Mouse (Mus musculus) kidney, postnatal 4 days (tissue): Measurements from ENCODE around the gene Cd34.
A peak's percentile ranks its signal among the peaks of the same experiment; 100 is the strongest.

Experiments
- DNase-seq, 2 experiments: peaks; one replicate each; pipeline ENCODE4 v3.0.0; 2021; ENCODE audit warnings: mixed read lengths in 2 of 2

Gene Cd34

DNA sequence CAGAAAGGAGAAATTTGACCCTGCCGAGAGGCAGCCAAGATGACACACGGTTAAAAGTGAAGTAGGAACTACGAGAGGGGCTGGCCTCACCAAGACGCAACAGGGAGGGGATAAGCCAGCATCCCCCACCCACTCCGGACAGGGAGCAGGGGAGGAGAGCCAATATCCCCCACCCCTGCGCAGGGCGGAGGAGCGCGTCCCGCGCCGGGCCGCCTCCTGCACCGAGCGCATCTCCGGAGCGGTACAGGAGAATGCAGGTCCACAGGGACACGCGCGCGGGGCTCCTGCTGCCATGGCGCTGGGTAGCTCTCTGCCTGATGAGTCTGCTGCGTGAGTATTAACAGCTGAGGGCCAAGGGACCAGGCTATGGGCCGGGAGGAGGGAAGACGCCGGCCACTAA lies at the start of gene Cd34:
Cd34 (plus strand) TSS at position 105 of the 400 bp plus-strand sequence.
- peak; percentile 65 to 71 for DNase-seq

- no peak for DNase-seq
Observed at GRCm38 (mm10) chr1:194894513-194894912, 44.1 kb upstream of the Cd34 start.

- no peak for DNase-seq
Observed at GRCm38 (mm10) chr1:194895287-194895686, 43.3 kb upstream of the Cd34 start.

GRCm38 (mm10) chr1:194901075-194901474 lies 37.5 kb upstream of the Cd34 start:
- DNase-seq: no peak

GRCm38 (mm10) chr1:194901826-194902225 lies 36.8 kb upstream of the Cd34 start:
- no peak for DNase-seq

DNA sequence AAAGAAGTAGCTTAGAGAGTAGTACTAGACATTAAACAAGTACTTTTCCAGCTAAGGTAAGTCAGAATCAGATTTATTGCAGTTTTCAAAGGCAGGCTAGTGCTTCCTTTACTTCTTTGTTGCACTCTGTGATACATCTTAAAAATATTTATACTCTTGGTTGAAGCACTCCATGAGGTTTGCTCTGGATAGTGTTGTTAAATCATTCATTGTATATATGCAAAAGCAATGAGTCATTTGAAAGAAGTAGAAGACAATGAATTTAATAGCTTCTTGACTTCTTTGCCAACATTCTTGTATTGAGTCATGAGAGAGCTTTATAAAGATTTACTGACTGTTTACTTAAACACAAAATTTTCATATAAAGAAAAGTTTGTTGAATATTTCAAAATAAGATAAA lies 29.7 kb upstream of the Cd34 start:
- DNase-seq: no peak

DNA sequence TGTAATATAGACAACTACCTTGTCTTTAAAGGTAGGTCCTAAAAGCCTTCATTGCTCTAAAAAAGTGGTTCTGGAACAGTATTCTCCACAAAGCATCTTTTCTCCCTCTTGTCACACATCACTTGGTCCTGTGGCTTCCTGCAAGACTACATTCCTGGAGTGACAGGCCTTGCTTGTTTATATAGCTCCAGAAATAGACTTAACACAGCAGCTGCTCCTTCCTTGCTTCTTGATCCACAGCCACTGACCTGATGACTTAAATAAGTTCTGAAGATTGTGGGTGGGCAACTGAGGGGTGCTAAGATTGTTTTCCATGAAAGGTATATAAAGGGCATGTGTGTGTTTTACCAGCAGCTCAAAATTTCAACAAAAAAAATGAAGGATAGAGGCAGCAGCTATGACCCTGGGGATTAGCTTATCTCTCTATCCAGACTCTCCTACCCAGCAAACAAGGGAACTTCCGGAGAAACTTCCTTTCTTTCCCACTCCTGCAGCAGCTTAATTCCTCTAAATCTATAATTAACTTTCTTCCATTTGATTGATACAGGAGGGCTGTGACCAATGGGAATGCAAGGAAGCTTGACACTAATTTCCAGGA lies 12.8 kb upstream of the Cd34 start:
- DNase-seq: no peak

DNA sequence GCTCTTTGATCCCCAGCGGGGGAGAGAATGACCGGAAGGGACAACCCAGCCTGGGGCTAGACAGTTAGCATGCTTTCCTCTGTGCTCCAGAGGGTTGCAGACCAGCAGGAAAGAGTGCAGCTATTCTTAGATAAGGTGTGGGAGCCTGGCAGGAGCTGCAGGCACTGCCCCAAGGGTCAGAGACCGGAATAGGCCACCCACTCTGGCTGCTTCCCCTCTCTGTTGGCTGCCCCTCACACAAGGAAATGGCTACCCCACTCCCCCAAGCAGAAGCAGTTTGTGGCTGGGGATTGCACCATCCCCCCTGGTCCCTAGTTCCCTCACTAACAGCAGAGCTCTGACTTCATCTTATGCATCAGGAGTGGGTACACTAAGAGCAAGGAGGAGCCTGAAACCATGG lies 10.7 kb upstream of the Cd34 start:
- peak; percentile 25 to 56 for DNase-seq

DNA sequence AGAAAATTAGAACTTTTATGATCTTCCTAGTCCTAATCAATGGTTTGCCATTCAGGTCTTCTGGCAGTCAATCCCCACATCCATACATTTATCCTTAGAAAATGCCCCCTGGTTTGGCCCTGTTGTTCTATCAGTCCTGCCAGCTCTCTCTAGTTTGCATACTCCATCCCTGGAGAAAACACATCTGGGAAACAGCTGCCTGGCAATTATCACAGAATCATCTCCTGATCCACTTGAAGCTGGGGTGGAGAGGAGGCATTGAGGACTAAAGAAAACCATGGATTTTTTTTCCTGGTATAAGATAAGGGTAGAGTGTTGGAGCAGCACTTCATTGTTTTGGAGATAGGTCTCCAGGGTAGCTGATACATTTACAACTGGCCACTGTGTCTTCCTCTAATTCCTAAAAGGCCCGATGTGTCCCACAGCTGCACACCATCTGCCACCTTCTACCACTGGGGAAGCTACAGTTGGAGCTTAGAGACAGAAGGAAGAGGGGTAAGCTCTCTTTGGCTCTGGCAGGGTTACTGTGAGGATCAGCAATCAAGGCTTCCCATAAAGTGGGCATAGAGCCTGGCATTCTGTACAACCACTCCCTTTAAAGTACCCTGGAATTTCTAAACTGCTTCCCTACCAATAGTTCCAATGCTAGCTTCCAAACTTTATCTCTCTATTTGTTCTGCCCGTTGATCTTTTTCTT lies 9.2 kb upstream of the Cd34 start:
- no peak for DNase-seq

DNA sequence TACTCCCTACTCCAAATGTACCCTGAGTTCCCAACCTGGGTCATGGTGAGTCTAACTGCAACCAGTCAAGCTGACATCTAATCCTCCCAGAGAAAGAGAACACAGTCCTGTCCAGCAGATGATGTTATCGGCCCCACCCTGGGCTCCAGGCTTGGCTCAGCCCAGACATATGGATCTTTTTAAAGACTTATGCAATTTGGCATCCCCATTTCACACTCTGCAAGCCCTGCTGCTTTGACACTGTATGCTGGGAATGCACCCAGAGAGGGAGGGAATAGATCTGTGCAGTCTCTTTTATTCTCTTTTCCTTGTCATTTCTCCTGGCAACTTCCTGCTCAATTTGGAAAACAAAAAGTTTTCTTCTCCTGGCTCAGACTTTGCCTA lies 8.7 kb upstream of the Cd34 start:
- DNase-seq: peak in 1 of 2 experiments; percentile 31

GRCm38 (mm10) chr1:194930706-194931105 lies 7.9 kb upstream of the Cd34 start:
- DNase-seq: no peak

- DNase-seq: no peak
Observed at GRCm38 (mm10) chr1:194935351-194935750, 3.3 kb upstream of the Cd34 start.

- no peak for DNase-seq
Observed at GRCm38 (mm10) chr1:194941528-194941927, 2.9 kb downstream of the Cd34 start.

GRCm38 (mm10) chr1:194942912-194943311 lies 4.3 kb downstream of the Cd34 start:
- no peak for DNase-seq

DNA sequence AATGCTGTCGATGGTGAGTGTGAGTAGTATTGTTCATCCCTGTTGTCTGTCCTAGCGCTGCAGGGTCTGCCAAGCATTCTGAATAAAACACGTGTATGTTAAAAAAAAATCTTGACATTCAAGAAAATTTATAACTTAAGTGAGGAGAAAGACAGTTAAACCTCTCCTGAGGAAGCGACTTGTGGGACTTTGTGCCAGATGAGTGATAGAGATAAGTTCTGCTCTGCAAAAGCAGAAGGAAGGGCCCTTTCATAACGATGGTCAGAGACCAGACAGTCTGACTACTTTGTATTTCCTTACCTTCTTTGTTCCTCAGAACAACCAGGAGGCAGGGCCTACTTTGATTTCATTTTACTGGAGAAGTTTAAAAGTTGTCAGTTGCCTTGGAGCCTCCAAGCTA lies 4.9 kb downstream of the Cd34 start:
- DNase-seq: no peak

GRCm38 (mm10) chr1:194945382-194945781 lies 6.8 kb downstream of the Cd34 start:
- no peak for DNase-seq

DNA sequence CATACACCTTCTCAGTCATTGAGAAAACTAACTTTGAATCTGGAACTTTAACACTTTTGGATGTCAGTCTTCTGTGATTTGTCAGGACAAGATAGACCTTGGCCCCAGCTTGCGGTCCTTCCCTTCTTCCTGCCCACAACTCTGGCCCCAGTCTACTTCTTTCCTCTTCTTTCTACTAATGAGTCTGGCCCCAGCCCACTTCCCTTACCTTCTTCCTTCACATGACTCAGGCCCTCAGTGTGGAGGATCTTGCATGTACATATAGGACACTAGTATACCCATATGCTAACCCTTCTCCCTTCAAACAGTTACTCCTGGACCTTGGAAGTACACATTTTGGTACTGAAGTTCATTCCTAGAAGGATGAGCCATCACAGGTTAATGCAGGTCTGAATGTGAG lies 7.8 kb downstream of the Cd34 start:
- no peak for DNase-seq

- no peak for DNase-seq
Observed at GRCm38 (mm10) chr1:194950913-194951312, 12.3 kb downstream of the Cd34 start.

DNA sequence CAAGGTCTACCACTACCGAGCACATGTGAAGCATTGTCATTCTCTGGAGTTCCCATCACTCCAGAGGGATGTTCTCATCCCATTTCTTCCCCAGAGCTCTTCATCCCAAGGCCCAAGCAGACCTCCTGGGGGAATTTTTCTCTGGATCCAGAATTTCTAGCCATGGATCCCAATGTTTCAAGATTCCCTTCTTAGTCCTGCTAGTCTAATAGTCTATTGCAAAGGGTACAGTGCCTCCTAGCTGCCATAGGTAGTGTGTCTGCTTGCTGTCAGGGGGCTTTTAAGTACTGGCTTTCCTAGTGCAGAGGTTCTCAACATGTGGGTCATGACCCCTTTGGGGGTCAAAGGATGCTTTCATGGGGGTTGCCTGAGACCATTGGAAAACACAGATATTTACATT lies 14.3 kb downstream of the Cd34 start:
- no peak for DNase-seq

DNA sequence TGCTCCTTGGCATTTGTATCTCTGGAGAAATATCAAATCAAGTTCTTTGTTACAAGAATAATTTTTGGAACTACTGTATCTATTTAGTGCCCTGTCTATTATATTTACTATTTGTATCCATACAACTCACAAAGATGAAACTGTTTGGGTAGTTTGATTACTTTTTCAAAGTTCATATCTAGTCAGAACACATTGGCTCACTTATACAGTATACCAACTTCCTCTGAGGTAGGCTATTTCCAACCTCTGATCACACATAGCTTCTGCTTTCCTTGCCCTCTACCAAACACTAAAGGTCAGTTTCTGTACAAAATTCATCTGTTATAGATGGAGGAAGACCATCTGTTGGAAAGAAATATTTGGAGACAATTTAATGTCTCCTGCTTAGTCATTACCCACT lies 16.1 kb downstream of the Cd34 start:
- no peak for DNase-seq

GRCm38 (mm10) chr1:194955749-194956148 lies 17.1 kb downstream of the Cd34 start:
- no peak for DNase-seq

DNA sequence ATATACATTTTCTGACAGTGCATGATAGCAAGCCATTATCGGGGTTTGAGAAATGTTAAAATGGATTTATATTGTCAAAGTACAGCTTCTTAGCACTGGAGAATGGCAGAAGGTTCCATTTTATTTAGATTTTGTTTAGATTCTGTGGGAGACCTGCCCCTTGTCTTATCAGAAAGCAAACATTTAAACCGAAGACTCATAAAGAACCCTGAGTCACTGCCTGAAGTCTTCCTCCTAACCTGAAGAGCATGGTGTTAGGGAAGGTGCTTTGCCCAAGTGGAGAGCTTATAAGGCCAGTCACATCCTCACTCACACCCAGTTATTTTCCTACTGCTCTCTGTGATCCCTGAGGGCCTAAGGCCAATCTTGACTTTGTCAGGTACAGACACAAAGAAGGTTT lies 18.4 kb downstream of the Cd34 start:
- DNase-seq: no peak

- DNase-seq: peak; percentile 81 to 82
Observed at GRCm38 (mm10) chr1:194962181-194962580, 23.6 kb downstream of the Cd34 start.

DNA sequence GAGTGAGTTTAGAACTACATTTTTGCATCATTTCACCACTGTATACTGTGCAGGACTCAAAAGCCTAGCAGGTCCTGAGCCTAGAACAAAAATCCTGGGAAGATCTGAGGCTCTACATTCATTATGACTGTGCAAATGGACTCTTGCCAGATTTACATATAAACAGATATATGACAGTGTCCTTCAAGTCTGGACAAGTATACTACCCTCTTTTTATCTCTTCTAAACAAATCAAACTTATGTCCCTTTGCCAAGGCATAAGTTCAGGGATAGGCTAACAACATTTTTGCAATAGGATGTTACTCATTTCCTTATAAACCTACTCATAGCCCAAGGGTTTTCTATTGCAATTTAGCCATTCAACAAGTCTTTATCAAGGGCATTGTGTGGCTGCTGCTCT lies 24.1 kb downstream of the Cd34 start:
- no peak for DNase-seq

GRCm38 (mm10) chr1:194971980-194972379 lies 33.4 kb downstream of the Cd34 start:
- no peak for DNase-seq
